Mouse (Mus musculus): Measurements from ENCODE around the gene Tlr3. TPM values are rescaled to one million over a fixed set of nuclear protein-coding genes. Genes with fewer than 3 reads are reported as not detected.

Gene Tlr3
- 1.9 and 2.0 TPM in 2 replicates for polyA plus RNA-seq (2012; rRNA removed)

GRCm38 (mm10) chr8:45410882-45411281 lies at the start of gene Tlr3:
Gene Tlr3, minus strand, starts transcription at chr8:45411080.

GRCm38 (mm10) chr8:45381963-45382347 lies 28.9 kb downstream of the Tlr3 start, which contains the start of gene Fam149a:
Gene Fam149a, minus strand, starts transcription at chr8:45382291.

Other genes starting within 250 kb of the Tlr3 start
- not detected in 2 replicates for gene F11, start 149.0 kb downstream of the Tlr3 start, polyA plus RNA-seq (2012; rRNA removed)
- gene Klkb1, start 116.2 kb downstream of the Tlr3 start, polyA plus RNA-seq (2012; rRNA removed) = 0.05 and 0.16 TPM in 2 replicates
- not detected in 2 replicates for gene Gm45753, start 102.6 kb downstream of the Tlr3 start, polyA plus RNA-seq (2012; rRNA removed)
- 0.88 and 1.3 TPM in 2 replicates for gene Cyp4v3, start 77.9 kb downstream of the Tlr3 start, polyA plus RNA-seq (2012; rRNA removed)
- 7.8 and 8.0 TPM in 2 replicates for gene Fam149a, start 28.8 kb downstream of the Tlr3 start, polyA plus RNA-seq (2012; rRNA removed)
- 96.2 and 107 TPM in 2 replicates for gene Sorbs2, start 96.7 kb upstream of the Tlr3 start, polyA plus RNA-seq (2012; rRNA removed)

All from ovary, adult 2 months (tissue).